Mouse (Mus musculus): ENCODE measurements around the gene Hcrt. TPM values are rescaled to one million over a fixed set of nuclear protein-coding genes. Genes with fewer than 3 reads are reported as not detected.

The Hcrt gene
- total and polyA plus RNA-seq, 2 experiments from 2014 or later = 1.2 TPM; not detected in 1

DNA sequence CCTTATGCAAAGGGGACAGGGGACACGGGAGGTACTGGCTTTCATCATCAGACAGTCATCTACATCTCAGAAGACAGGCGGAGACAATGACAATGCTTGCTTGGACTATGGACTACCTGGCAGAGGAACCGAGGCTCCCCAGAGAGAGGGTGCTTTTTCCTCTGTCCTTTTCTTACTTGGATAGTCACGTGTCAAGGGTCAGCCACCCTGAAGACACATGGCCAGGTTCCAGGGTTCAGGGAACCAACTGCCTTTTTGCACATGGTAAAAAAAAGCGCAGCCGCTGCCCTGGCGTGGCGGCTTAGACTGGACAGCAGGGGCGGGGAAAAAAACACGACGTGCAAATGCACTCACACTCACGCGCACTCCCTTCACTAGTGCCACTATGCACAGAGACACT lies 19.8 kb upstream of the Hcrt start:
- no peak overlapping the region for H3K4me2 ChIP-seq (ENCODE audit: low read depth, low read length)
- H3K36me3 ChIP-seq (ENCODE audit: insufficient read depth, low read length) = peaks cover 17% of the 10 kb centered on the region; the same call in 1 of the 2 replicates
- DNase-seq (ENCODE audit: low spot score) (no peak), ATAC-seq (no peak)
- H3K4me3 ChIP-seq (ENCODE audit: low read length) = no peak overlapping the region
- no peak for TF ChIP-seq CTCF (IDR thresholded peaks at IDR 0.05; ENCODE audit: low read depth)
- H3K4me1 ChIP-seq (ENCODE audit: insufficient read depth, low read length) = no peaks in the 10 kb centered on the region
- no peak overlapping the region for H3K27ac ChIP-seq
- no peaks in the 10 kb centered on the region for H3K27me3 ChIP-seq (ENCODE audit: insufficient read depth, low read length)
- no peak overlapping the region for H3K9ac ChIP-seq (replicated peaks; ENCODE audit: low read length)
- no peaks in the 10 kb centered on the region for H3K9me3 ChIP-seq (ENCODE audit: low read length)
- WGBS = 92% methylated on average over 13 of the region's 13 CpGs

DNA sequence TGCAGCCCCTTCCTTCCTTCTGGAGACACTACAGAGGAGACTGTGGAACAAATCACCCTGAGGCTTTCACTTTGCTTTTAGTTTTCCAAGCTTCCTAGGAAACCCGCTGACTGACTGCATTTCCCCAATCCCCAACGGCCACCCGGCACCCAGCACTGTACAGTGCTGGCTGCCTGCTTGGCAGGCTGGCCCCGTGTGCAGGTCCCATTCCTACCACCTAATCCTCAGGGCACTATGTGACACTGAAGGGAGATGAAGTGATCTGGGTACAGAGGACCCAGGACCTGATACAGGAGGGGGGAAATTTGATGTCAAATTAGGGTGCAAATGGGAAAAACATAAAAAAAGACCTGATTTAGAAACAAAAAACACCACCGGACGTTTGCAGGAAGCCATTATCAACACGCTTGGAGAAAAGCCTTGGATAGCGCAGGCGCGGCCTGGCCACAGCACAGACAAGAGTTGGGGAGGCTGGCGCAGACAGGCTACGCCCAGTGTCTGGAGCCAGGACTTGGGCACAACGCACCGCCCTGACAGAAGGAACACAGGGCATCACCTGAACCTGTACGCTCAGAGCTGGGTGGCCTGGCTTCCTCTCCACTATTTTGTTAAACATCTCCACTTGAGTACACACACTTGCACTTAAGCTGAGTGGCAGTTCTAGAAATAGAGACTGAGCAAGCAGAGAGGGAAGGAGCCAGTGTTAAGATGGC lies 19.2 kb upstream of the Hcrt start:
- DNase-seq (ENCODE audit: low spot score) (no peak), ATAC-seq (no peak)
- H3K36me3 ChIP-seq (ENCODE audit: insufficient read depth, low read length) = peaks cover 17% of the 10 kb centered on the region; the same call in 1 of the 2 replicates
- no peak overlapping the region for H3K4me2 ChIP-seq (ENCODE audit: low read depth, low read length)
- H3K4me3 ChIP-seq (ENCODE audit: low read length) = no peak overlapping the region
- 94% methylated on average over 15 of the region's 15 CpGs for whole genome bisulfite sequencing
- H3K4me1 ChIP-seq (ENCODE audit: insufficient read depth, low read length) = no peaks in the 10 kb centered on the region
- no peaks in the 10 kb centered on the region for H3K9me3 ChIP-seq (ENCODE audit: low read length)
- no peak overlapping the region for H3K27ac ChIP-seq
- no peak for TF ChIP-seq CTCF (IDR thresholded peaks at IDR 0.05; ENCODE audit: low read depth)
- H3K27me3 ChIP-seq (ENCODE audit: insufficient read depth, low read length) = no peaks in the 10 kb centered on the region
- no peak overlapping the region for H3K9ac ChIP-seq (replicated peaks; ENCODE audit: low read length)

DNA sequence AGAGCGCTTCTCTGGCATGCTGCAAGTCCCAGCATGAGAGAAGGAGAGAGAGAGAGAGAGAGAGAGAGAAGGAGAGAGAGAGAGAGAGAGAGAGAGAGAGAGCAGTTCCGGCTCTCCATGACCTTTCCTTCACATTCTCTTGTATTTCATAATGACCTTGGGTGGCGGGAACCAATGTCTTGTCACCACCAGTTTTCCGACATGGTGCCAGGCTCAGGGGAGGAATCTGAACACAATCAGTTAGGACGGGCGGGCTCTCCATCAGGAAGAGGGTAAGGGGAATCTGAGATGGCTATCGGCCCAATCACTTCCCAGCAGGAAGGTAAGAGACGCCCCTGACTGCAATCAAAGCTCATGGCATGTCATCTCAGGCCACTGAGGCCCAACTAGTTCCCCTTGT lies 17.5 kb upstream of the Hcrt start:
- H3K4me3 ChIP-seq (ENCODE audit: low read length) = no peak overlapping the region
- no peak overlapping the region for H3K27ac ChIP-seq
- no peaks in the 10 kb centered on the region for H3K9me3 ChIP-seq (ENCODE audit: low read length)
- DNase-seq (ENCODE audit: low spot score) = no peak
- TF ChIP-seq CTCF (IDR thresholded peaks at IDR 0.05; ENCODE audit: low read depth) = no peak
- no peak for ATAC-seq
- peaks cover 17% of the 10 kb centered on the region; the same call in 1 of the 2 replicates for H3K36me3 ChIP-seq (ENCODE audit: insufficient read depth, low read length)
- no peak overlapping the region for H3K4me2 ChIP-seq (ENCODE audit: low read depth, low read length)
- no peaks in the 10 kb centered on the region for H3K4me1 ChIP-seq (ENCODE audit: insufficient read depth, low read length)
- H3K27me3 ChIP-seq (ENCODE audit: insufficient read depth, low read length) = no peaks in the 10 kb centered on the region
- 74% methylated on average over 8 of the region's 8 CpGs for WGBS
- H3K9ac ChIP-seq (replicated peaks; ENCODE audit: low read length) = no peak overlapping the region

DNA sequence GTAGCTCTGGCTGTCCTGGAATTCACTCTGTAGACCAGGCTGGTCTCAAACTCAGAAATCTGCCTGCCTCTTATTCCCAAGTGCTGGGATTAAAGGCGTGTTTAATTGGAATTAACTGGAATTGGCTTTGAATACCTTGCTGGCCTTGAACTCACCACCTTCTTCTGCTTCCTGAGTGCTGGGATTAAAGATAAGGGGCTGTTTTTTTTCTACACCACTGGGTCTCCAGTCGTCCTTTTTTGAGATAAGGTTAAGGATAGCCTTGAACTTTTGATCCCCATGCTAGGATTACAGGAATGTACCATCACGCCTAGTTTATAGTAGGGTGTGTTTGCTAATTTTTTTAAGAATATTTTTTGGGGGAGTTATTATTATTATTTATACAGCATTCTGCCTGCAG lies 15.3 kb upstream of the Hcrt start:
- no peak for TF ChIP-seq CTCF (IDR thresholded peaks at IDR 0.05; ENCODE audit: low read depth)
- WGBS = 82% methylated on average over 3 of the region's 3 CpGs

GRCm38 (mm10) chr11:100775921-100776320 lies 13.2 kb upstream of the Hcrt start:
- no peak for TF ChIP-seq CTCF (IDR thresholded peaks at IDR 0.05; ENCODE audit: low read depth)
- no peaks in the 10 kb centered on the region for H3K9me3 ChIP-seq (ENCODE audit: low read length)
- ATAC-seq (no peak), DNase-seq (ENCODE audit: low spot score) (no peak)
- H3K27me3 ChIP-seq (ENCODE audit: insufficient read depth, low read length) = no peaks in the 10 kb centered on the region
- H3K4me1 ChIP-seq (ENCODE audit: insufficient read depth, low read length) = no peaks in the 10 kb centered on the region
- H3K4me3 ChIP-seq (ENCODE audit: low read length) = no peak overlapping the region
- no peak overlapping the region for H3K4me2 ChIP-seq (ENCODE audit: low read depth, low read length)
- WGBS = 79% methylated on average over 10 of the region's 10 CpGs
- H3K36me3 ChIP-seq (ENCODE audit: insufficient read depth, low read length) = no peaks in the 10 kb centered on the region; the same call in 1 of the 2 replicates
- no peak overlapping the region for H3K9ac ChIP-seq (replicated peaks; ENCODE audit: low read length)
- no peak overlapping the region for H3K27ac ChIP-seq

More for the DNA sequence above, 15.3 kb upstream of the Hcrt start:
- Histone ChIP-seq H3K36me3 (ENCODE audit: insufficient read depth, low read length) (peaks cover 14% of the 10 kb centered on the region; the same call in 1 of the 2 replicates), H3K9me3 (ENCODE audit: low read length) (no peaks in the 10 kb centered on the region), H3K27me3 (ENCODE audit: insufficient read depth, low read length) (no peaks in the 10 kb centered on the region), H3K4me3 (ENCODE audit: low read length) (no peak overlapping the region), H3K27ac (no peak overlapping the region), H3K4me1 (ENCODE audit: insufficient read depth, low read length) (no peaks in the 10 kb centered on the region), H3K4me2 (ENCODE audit: low read depth, low read length) (no peak overlapping the region), H3K9ac (replicated peaks; ENCODE audit: low read length) (no peak overlapping the region)
- no peak for DNase-seq (ENCODE audit: low spot score)
- no peak for ATAC-seq

DNA sequence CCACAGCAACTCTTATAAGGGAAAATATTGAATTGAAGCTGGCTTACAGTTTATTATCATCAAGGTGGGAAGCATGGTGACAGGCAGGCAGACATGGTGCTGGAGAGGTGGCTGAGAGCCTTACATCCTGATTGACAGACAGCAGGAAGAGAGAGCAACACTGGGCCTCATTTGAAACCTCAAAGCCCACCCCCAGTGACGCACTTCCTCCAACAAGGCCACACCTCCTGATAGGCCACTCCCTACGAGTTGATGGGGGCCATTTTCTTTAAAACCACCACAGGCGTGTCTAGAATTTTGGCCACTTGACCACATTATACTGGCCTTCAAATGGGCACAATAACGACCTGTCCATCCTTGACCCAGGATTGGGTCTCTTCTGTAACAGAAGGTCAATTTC lies 11.5 kb upstream of the Hcrt start:
- Histone ChIP-seq H3K9me3 (ENCODE audit: low read length) (no peaks in the 10 kb centered on the region), H3K27ac (no peak overlapping the region), H3K27me3 (ENCODE audit: insufficient read depth, low read length) (no peaks in the 10 kb centered on the region), H3K4me3 (ENCODE audit: low read length) (no peak overlapping the region), H3K4me2 (ENCODE audit: low read depth, low read length) (no peak overlapping the region), H3K36me3 (ENCODE audit: insufficient read depth, low read length) (no peaks in the 10 kb centered on the region), H3K9ac (replicated peaks; ENCODE audit: low read length) (no peak overlapping the region), H3K4me1 (ENCODE audit: insufficient read depth, low read length) (peaks cover 7% of the 10 kb centered on the region)
- no peak for ATAC-seq
- DNase-seq (ENCODE audit: low spot score) = no peak
- 74% methylated on average over 4 of the region's 4 CpGs for WGBS
- no peak for TF ChIP-seq CTCF (IDR thresholded peaks at IDR 0.05; ENCODE audit: low read depth)
